Mouse (Mus musculus): ENCODE measurements around the gene Hint3. TPM values are rescaled to one million over a fixed set of nuclear protein-coding genes. Genes with fewer than 3 reads are reported as not detected.

Gene Hint3
- total RNA-seq (2014; rRNA removed): 30.8 and 43.8 TPM in 2 replicates
- 13.3 and 15.6 TPM in 2 replicates for polyA plus RNA-seq (2015; fragmentation: Nextera tagmentation; extraction: Ambion mirVana)

DNA sequence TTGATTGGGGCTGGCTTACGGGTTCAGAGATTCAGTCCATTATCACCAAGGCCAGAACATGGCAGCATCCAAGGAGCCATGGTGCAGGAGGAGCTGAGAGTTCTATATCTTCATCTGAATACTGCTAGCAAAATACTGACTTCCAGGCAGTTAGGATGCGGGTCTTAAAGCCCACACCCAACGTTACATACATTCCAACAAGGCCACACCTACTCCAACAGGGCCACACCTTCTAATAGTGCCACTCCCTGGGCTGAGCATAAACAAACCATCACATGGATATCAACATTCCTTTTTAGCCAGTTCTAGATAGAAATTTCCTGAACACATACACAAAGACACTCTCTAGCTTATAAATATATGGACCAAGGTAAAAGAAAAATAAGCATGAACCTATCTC, at the start of gene Hint3:
Gene Hint3, minus strand, starts transcription at position 120 of the 400 bp plus-strand sequence.
- no peaks in the 10 kb centered on the region for H3K4me1 ChIP-seq (ENCODE audit: insufficient read depth)
- H3K9me3 ChIP-seq (ENCODE audit: low read length): no peaks in the 10 kb centered on the region
- no peak within 1 kb of the TSS for H3K4me3 ChIP-seq (ENCODE audit: low read depth, low read length)
- WGBS: 89% methylated on average over 3 of the region's 3 CpGs
- no peak for ATAC-seq
- H3K9ac ChIP-seq: no peak within 1 kb of the TSS
- no peak for TF ChIP-seq CTCF (IDR thresholded peaks at IDR 0.05; ENCODE audit: low read depth)
- no peak for DNase-seq
- no peaks in the 10 kb centered on the region for H3K36me3 ChIP-seq (ENCODE audit: insufficient read depth)
- no peak within 1 kb of the TSS for H3K4me2 ChIP-seq (ENCODE audit: low read depth)
- no peak within 1 kb of the TSS for H3K27ac ChIP-seq (ENCODE audit: low read depth, low read length)
- no peaks in the 10 kb centered on the region for H3K27me3 ChIP-seq (ENCODE audit: insufficient read depth, low read length)

DNA sequence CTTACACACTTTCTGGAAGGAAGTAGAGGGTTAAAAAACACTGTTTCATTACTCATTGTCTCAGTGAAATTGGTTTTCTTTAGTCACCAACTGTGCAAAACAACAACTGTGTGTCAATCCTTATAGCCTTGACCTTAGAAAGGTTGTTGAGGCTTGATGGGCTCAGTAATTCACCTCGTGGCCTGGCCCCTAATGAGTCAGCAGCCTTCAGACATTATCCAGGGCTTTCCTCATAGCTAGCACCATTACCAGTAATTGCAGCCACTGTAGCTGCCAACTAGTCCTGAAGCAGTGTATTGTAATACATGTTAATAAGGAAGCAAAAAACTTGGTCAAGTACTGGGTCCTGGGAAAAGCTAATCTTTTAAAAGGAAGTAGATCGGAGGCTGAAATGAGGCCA, 48.6 kb upstream of the Hint3 start:
- ATAC-seq: peak; percentile 69
- 25% methylated on average over 2 of the region's 2 CpGs for WGBS
- Histone ChIP-seq H3K36me3 (ENCODE audit: insufficient read depth) (no peaks in the 10 kb centered on the region; the same call in 1 of the 2 replicates), H3K27me3 (ENCODE audit: insufficient read depth, low read length) (no peaks in the 10 kb centered on the region), H3K27ac (ENCODE audit: low read depth, low read length) (no peak overlapping the region), H3K4me1 (ENCODE audit: insufficient read depth) (no peaks in the 10 kb centered on the region), H3K4me2 (ENCODE audit: low read depth) (no peak overlapping the region), H3K4me3 (ENCODE audit: low read depth, low read length) (no peak overlapping the region), H3K9ac (no peak overlapping the region), H3K9me3 (ENCODE audit: low read length) (no peaks in the 10 kb centered on the region)
- DNase-seq: no peak
- no peak for TF ChIP-seq CTCF (IDR thresholded peaks at IDR 0.05; ENCODE audit: low read depth)

DNA sequence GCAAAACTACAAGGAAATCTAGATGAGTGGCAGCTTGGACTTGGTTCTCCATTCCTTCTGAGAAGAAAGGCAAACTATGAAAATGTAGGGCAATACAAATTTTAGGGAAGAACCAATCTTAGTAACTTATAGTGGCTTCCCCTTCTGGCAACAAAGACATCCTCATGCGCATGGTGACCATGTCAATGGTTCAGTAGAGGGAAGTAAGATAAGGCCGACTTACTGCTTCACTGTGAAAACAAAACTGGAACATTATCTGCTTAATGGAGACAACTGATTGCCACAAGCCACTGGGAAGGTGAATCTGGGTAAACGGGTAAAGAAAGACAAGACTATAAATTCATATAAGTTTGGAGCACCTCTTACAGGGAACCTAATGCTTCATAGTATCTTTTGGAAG, 45.4 kb upstream of the Hint3 start:
- ATAC-seq: no peak
- WGBS: 96% methylated on average over 3 of the region's 3 CpGs
- Histone ChIP-seq H3K4me2 (ENCODE audit: low read depth) (no peak overlapping the region), H3K36me3 (ENCODE audit: insufficient read depth) (peaks cover 4% of the 10 kb centered on the region; the same call in 1 of the 2 replicates), H3K27ac (ENCODE audit: low read depth, low read length) (no peak overlapping the region), H3K4me3 (ENCODE audit: low read depth, low read length) (no peak overlapping the region), H3K27me3 (ENCODE audit: insufficient read depth, low read length) (no peaks in the 10 kb centered on the region), H3K4me1 (ENCODE audit: insufficient read depth) (no peaks in the 10 kb centered on the region), H3K9ac (no peak overlapping the region), H3K9me3 (ENCODE audit: low read length) (no peaks in the 10 kb centered on the region)
- no peak for DNase-seq
- TF ChIP-seq CTCF (IDR thresholded peaks at IDR 0.05; ENCODE audit: low read depth): no peak

DNA sequence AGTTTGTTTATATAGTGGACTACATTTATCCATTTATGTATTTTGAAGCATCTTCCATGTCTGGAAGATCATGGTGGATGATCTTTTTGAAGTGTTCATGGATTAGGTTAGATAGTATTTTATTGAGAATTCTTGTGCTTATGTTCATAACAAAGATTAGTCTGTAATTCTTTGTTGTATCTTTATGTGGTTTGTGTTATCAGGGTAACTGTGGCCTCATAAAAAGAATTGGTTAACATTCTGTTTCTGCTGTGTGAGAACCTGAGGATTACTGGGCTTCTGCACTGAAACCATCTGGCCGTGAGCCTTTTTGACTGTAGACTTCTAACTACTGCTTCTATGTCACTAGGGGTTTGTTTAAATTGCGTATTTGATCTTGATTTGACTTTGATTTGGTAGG, 37.1 kb upstream of the Hint3 start:
- DNase-seq (no peak), ATAC-seq (no peak)
- no peaks in the 10 kb centered on the region for H3K27me3 ChIP-seq (ENCODE audit: insufficient read depth, low read length)
- peaks cover 15% of the 10 kb centered on the region for H3K36me3 ChIP-seq (ENCODE audit: insufficient read depth)
- H3K4me1 ChIP-seq (ENCODE audit: insufficient read depth): no peaks in the 10 kb centered on the region
- no peak overlapping the region for H3K4me2 ChIP-seq (ENCODE audit: low read depth)
- H3K9ac ChIP-seq: no peak overlapping the region
- TF ChIP-seq CTCF (IDR thresholded peaks at IDR 0.05; ENCODE audit: low read depth): no peak
- no peak overlapping the region for H3K27ac ChIP-seq (ENCODE audit: low read depth, low read length)
- 88% methylated on average over 2 of the region's 2 CpGs for WGBS
- H3K9me3 ChIP-seq (ENCODE audit: low read length): no peaks in the 10 kb centered on the region
- H3K4me3 ChIP-seq (ENCODE audit: low read depth, low read length): no peak overlapping the region

DNA sequence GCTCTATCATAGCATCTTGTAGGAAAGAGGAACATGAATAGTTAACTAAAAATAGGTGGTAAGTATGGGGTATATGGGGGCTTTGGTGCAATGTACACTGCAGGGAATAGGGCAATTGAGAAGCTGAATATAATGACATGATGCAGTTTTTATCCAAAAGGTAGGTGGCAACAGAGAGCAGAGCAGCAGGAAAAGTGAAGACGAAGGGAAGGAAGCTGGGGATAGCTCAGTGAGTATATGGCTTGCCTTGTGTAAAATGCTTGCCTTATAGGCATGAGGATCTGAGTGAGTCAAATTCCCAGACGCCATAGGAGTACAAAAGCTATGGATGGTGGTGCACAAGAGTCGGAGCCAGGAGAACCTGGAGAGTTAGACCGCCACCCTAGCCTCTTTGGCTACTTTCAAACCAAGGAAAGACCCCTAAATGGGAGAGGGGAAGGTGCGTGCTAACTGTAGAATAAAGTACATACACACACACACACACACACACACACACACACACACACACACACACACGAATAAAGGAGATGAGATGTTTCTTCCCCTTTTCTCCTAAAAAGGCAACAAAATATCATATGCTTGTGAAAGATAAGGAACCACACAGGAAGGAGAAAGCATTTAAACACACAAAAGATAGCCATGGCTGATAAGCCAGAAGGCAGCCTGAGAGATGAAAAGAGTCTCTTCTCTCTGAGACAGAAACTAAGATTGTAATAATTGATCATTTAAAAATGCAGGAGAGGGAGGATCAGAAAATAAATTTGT, 31.3 kb upstream of the Hint3 start:
- no peaks in the 10 kb centered on the region for H3K4me1 ChIP-seq (ENCODE audit: insufficient read depth)
- H3K27ac ChIP-seq (ENCODE audit: low read depth, low read length): no peak overlapping the region
- ATAC-seq (no peak), DNase-seq (no peak)
- no peak overlapping the region for H3K9ac ChIP-seq
- H3K4me3 ChIP-seq (ENCODE audit: low read depth, low read length): no peak overlapping the region
- H3K27me3 ChIP-seq (ENCODE audit: insufficient read depth, low read length): no peaks in the 10 kb centered on the region
- H3K36me3 ChIP-seq (ENCODE audit: insufficient read depth): peaks cover 37% of the 10 kb centered on the region
- TF ChIP-seq CTCF (IDR thresholded peaks at IDR 0.05; ENCODE audit: low read depth): peak; percentile 34
- 91% methylated on average over 6 of the region's 6 CpGs for WGBS
- no peak overlapping the region for H3K4me2 ChIP-seq (ENCODE audit: low read depth)
- H3K9me3 ChIP-seq (ENCODE audit: low read length): no peaks in the 10 kb centered on the region

DNA sequence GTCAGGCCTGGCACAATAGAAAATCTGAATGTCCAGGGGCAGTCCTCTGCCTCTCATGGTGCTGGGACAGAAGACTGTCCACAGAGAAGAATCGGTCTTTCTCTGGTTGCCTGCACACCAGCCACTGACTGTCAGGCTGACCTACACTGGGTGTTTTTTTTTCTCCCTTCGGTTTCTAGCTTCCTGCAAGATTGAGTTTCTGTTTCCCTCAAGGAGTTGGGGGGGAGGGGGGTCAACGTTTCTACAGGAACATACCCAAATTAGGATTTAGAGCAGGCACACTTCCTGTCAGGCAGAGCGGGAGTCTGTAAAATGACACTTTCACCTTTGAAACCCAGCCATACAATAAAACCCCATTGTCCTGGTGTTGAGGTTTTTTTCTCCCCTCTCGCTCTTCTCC, 26.2 kb upstream of the Hint3 start:
- H3K27ac ChIP-seq (ENCODE audit: low read depth, low read length): no peak overlapping the region
- no peaks in the 10 kb centered on the region for H3K4me1 ChIP-seq (ENCODE audit: insufficient read depth)
- no peak overlapping the region for H3K4me2 ChIP-seq (ENCODE audit: low read depth)
- 27% methylated on average over 5 of the region's 5 CpGs for WGBS
- ATAC-seq (no peak), DNase-seq (no peak)
- H3K9ac ChIP-seq: no peak overlapping the region
- no peak overlapping the region for H3K4me3 ChIP-seq (ENCODE audit: low read depth, low read length)
- H3K9me3 ChIP-seq (ENCODE audit: low read length): no peaks in the 10 kb centered on the region
- peaks cover 39% of the 10 kb centered on the region for H3K36me3 ChIP-seq (ENCODE audit: insufficient read depth)
- H3K27me3 ChIP-seq (ENCODE audit: insufficient read depth, low read length): no peaks in the 10 kb centered on the region
- no peak for TF ChIP-seq CTCF (IDR thresholded peaks at IDR 0.05; ENCODE audit: low read depth)

DNA sequence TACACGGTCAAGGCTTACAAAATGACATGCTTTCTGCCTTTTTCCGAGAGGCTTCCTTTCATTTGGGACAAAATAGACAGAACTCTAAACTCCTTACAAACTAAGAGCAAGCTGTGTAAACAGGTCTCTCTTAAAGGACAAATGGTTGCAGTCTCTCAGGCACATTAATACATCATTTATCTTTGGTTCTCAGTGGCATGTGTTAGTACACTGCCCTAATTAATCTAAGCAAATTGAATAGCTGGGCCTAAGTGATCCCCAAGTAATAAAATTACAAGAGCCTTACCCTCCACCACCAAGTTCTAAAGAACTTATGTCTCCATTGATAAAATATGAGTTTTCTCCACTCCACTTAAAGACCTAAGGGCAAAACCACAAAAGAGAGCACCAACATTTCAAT, 18.2 kb upstream of the Hint3 start:
- Histone ChIP-seq H3K9me3 (ENCODE audit: low read length) (no peaks in the 10 kb centered on the region), H3K27ac (ENCODE audit: low read depth, low read length) (no peak overlapping the region), H3K4me2 (ENCODE audit: low read depth) (no peak overlapping the region), H3K36me3 (ENCODE audit: insufficient read depth) (peaks cover 19% of the 10 kb centered on the region), H3K27me3 (ENCODE audit: insufficient read depth, low read length) (no peaks in the 10 kb centered on the region), H3K9ac (no peak overlapping the region), H3K4me1 (ENCODE audit: insufficient read depth) (no peaks in the 10 kb centered on the region), H3K4me3 (ENCODE audit: low read depth, low read length) (no peak overlapping the region)
- no peak for TF ChIP-seq CTCF (IDR thresholded peaks at IDR 0.05; ENCODE audit: low read depth)
- WGBS: 75% methylated on average over 2 of the region's 2 CpGs
- DNase-seq (no peak), ATAC-seq (no peak)

Data from forebrain, postnatal 0 days (tissue).